28 mouse cellular contexts compared by ENCODE assay signal in the genomic region with DNA sequence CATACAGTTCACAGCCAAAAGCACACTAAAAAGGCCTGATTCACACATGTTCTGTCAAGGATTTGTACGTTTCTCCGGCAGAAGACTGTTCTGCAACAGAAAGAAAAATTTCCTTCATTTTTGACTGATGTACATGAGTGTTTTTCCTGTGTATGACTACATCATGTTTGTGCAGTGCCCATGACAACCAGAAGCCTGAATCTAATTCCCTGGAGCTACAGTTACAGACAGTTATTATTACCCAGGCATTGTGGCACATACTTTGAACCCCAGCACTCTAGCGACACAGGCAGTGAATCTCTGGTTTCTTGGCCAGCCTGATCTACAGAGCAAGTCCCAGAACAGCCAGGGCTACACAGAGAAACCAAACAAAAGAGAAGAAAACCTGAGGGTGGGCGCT. TPM values are rescaled to one million over a fixed set of nuclear protein-coding genes. Genes with fewer than 3 reads are reported as not detected.
DNase-seq lines count a peak whose midpoint lies in the region; ATAC-seq lines count a peak whose summit lies in the region.
"Had no signal": no experiment of that assay in that cellular context is flagged by ENCODE, and none has a peak within 500 bp of the region (broad histone marks: within the 10 kb centered on the region; RNA-seq: fewer than 3 reads in every experiment).

No protein-coding gene starts in this region.

- DNase-seq in CD4-positive helper T cell, adult 2 months (ENCODE audit: low read depth, low spot score): peak; percentile 29
- peak; percentile 29 for DNase-seq in adipocyte (ENCODE audit: low spot score)
- DNase-seq in layer of hippocampus, postnatal 36 days: no peak
- DNase-seq in left cerebral cortex, adult 8-10 months (ENCODE audit: low spot score in 2 of 2): no peak
- DNase-seq: cerebellum, adult 18-20 months; cerebellum, postnatal 10 days; gastrocnemius, postnatal 10 days; kidney, adult 11 months; kidney, postnatal 14 days had no signal

- H3K4me1 ChIP-seq in megakaryocyte, embryonic 14.5 days: peaks cover 65% of the 10 kb centered on the region
- H3K4me1 ChIP-seq: embryonic facial prominence, embryonic 13.5 days; forebrain, embryonic 10.5 days; hindbrain, embryonic 10.5 days; hindbrain, embryonic 15.5 days; limb, embryonic 13.5 days; liver, embryonic 12.5 days; midbrain, embryonic 12.5 days; neural tube, embryonic 13.5 days; stomach, embryonic 15.5 days had no signal

- H3K27me3 ChIP-seq in megakaryocyte, embryonic 14.5 days (replicated peaks): no peaks in the 10 kb centered on the region
- H3K27me3 ChIP-seq: embryonic facial prominence, embryonic 13.5 days; hindbrain, embryonic 15.5 days; limb, embryonic 13.5 days; liver, embryonic 12.5 days; midbrain, embryonic 12.5 days; neural tube, embryonic 13.5 days; stomach, embryonic 15.5 days had no signal

- peaks cover 31% of the 10 kb centered on the region for H3K36me3 ChIP-seq in megakaryocyte, embryonic 14.5 days (replicated peaks; ENCODE audit: low read length)
- H3K36me3 ChIP-seq: embryonic facial prominence, embryonic 13.5 days; forebrain, embryonic 10.5 days; hindbrain, embryonic 10.5 days; hindbrain, embryonic 15.5 days; limb, embryonic 13.5 days; liver, embryonic 12.5 days; midbrain, embryonic 12.5 days; neural tube, embryonic 13.5 days; stomach, embryonic 15.5 days had no signal

- no peaks in the 10 kb centered on the region for H3K9me3 ChIP-seq in megakaryocyte, embryonic 14.5 days
- H3K9me3 ChIP-seq: embryonic facial prominence, embryonic 13.5 days; forebrain, embryonic 10.5 days; hindbrain, embryonic 10.5 days; hindbrain, embryonic 15.5 days; limb, embryonic 13.5 days; liver, embryonic 12.5 days; midbrain, embryonic 12.5 days; neural tube, embryonic 13.5 days; stomach, embryonic 15.5 days had no signal

- ATAC-seq in megakaryocyte, adult 5-6 weeks (ENCODE audit: poor library complexity, severe bottlenecking): no peak
- ATAC-seq in granulocyte monocyte progenitor cell, adult 5-6 weeks (replicated peaks; ENCODE audit: poor library complexity, severe bottlenecking): no peak
- ATAC-seq: forebrain, embryonic 16.5 days; lung, postnatal 0 days had no signal

- peak overlapping the region; percentile 89 for H3K4me3 ChIP-seq in megakaryocyte, embryonic 14.5 days (replicated peaks)
- H3K4me3 ChIP-seq: embryonic facial prominence, embryonic 13.5 days; forebrain, embryonic 10.5 days; hindbrain, embryonic 10.5 days; hindbrain, embryonic 15.5 days; left cerebral cortex, adult 2 months; limb, embryonic 13.5 days; midbrain, embryonic 12.5 days; neural tube, embryonic 13.5 days; stomach, embryonic 15.5 days had no signal

RNA-seq across cellular contexts. Expression of gene Raet1d, which starts 54.6 kb away (rescaled TPM):
- polyA plus RNA-seq in megakaryocyte, embryonic 14.5 days (2012; ENCODE audit: insufficient read depth, low replicate concordance): not detected in 2 replicates
- total RNA-seq in megakaryocyte, adult 5-6 weeks (2015): 0.62 TPM in 1 of 2 replicates, not detected in the other
- 0.41 and 0.66 TPM in 2 replicates for total RNA-seq in megakaryocyte, adult 5-6 weeks (2017)
- total RNA-seq in granulocyte monocyte progenitor cell, adult 5-6 weeks (2014; fragmentation: Nextera tagmentation): not detected in 2 replicates
- not detected in 2 replicates for total RNA-seq in granulocyte monocyte progenitor cell, adult 5-6 weeks (2017)
- not detected for total RNA-seq in layer of hippocampus, postnatal 36 days (2021)
- under 1 TPM in 1 of 4 experiments, not detected in 3; 0.25 TPM for total RNA-seq in left cerebral cortex, adult 8-10 months (2022)
- total RNA-seq: common myeloid progenitor, adult 5-6 weeks; layer of hippocampus, postnatal 10 days; left cerebral cortex, adult 2 months; left cerebral cortex, postnatal 36 days had no signal
- polyA plus RNA-seq: inflammation-experienced regulatory T-cells, adult 6 months had no signal

Comparison
In these comparisons a context has a peak if more than half of its experiments do, and no peak if none do; other contexts are left out.
1. DNase-seq: peak in CD4-positive helper T cell, adult 2 months (single experiment) and adipocyte (single experiment); none in layer of hippocampus, postnatal 36 days (0 of 2) and left cerebral cortex, adult 8-10 months (0 of 2).